Mouse (Mus musculus) heart, embryonic 13.5 days (tissue): ENCODE measurements at regions not wholly inside any gene's neighbourhood (a gene's known extent, or its start where the extent isn't known, plus 50 kb on each side); places are given as distances from the start of the nearest gene placed in this dataset.

Experiments
- ATAC-seq: fragments of 200-750 bp; cut with Nextera tagmentation; 2 replicates; pipeline ENCODE4 v1.8.0; 2017; ENCODE audit warnings: moderate TSS enrichment; ENCODE audit not compliant: insufficient number of reproducible peaks, low FRiP score, low TSS enrichment; ENCODE audit errors: extremely low read depth
- H3K27ac ChIP-seq: fragments of 300-500 bp; sonication (generic); replicated peaks from 2 replicates; pipeline ENCODE4 v1.5.1; 2015; ENCODE audit warnings: moderate library complexity, mild to moderate bottlenecking, inconsistent platforms
- H3K27me3 ChIP-seq: fragments of 300-500 bp; sonication (generic); replicated peaks from 2 replicates; pipeline ENCODE4 v1.6.1; 2015; ENCODE audit warnings: mild to moderate bottlenecking, inconsistent platforms
- H3K36me3 ChIP-seq: fragments of 300-500 bp; sonication (generic); 2 replicates; pipeline ENCODE4 v1.6.1; 2015; ENCODE audit warnings: mild to moderate bottlenecking, inconsistent platforms
- H3K4me1 ChIP-seq: fragments of 300-500 bp; sonication (generic); 2 replicates; pipeline ENCODE4 v1.6.1; 2015; ENCODE audit warnings: inconsistent platforms
- H3K4me2 ChIP-seq: fragments of 300-500 bp; sonication (generic); 2 replicates; pipeline ENCODE4 v1.6.1; 2015; ENCODE audit warnings: inconsistent platforms, mild to moderate bottlenecking, moderate library complexity
- H3K4me3 ChIP-seq: fragments of 300-500 bp; sonication (generic); 2 replicates; pipeline ENCODE4 v1.5.1; 2015; ENCODE audit warnings: moderate library complexity, mild to moderate bottlenecking, inconsistent platforms
- H3K9ac ChIP-seq: fragments of 300-500 bp; sonication (generic); 2 replicates; pipeline ENCODE4 v1.6.1; 2015; ENCODE audit warnings: inconsistent platforms, mild to moderate bottlenecking, moderate library complexity
- H3K9me3 ChIP-seq: fragments of 300-500 bp; sonication (generic); 2 replicates; pipeline ENCODE4 v1.6.1; 2016; ENCODE audit warnings: inconsistent platforms
- WGBS: fragments of 180-500 bp; shearing (Covaris S2); methylation state at CpG from one replicate; pipeline ENCODE4 v1.1.7; 2015; ENCODE audit warnings: mixed read lengths; 5-methylcytosine and 5-hydroxymethylcytosine counted together

DNA sequence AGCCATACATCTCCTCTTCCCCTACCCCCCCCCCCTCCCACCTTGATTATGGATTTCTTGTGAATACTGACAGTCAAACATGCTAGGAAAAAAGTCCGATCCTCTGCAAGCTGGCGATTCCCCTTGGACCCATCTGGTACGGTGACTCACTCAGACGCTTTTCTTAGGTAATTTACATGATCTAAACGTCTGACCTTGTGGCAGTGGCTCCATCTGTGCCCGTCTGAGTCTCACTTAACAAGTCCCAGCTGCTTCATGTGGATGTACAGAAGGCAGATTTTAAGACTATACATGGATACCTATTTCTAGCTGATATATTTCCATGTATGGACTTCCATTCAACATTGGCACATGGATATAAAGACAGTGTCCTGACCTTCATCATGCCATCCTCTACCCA, 481.0 kb downstream of the Lipi start:
- Histone ChIP-seq H3K27me3 (no peaks in the 10 kb centered on the region), H3K9me3 (no peaks in the 10 kb centered on the region), H3K9ac (no peak overlapping the region), H3K27ac (no peak overlapping the region), H3K4me3 (no peak overlapping the region), H3K4me2 (no peak overlapping the region), H3K4me1 (no peaks in the 10 kb centered on the region), H3K36me3 (no peaks in the 10 kb centered on the region)
- ATAC-seq = no peak
- WGBS = 54% methylated on average over 6 of the region's 6 CpGs

GRCm38 (mm10) chr16:75093163-75093562, 492.7 kb downstream of the Lipi start:
- no peaks in the 10 kb centered on the region for H3K27me3 ChIP-seq
- 0 out of 2 replicates have a peak, but pooled peaks cover 7% of the 10 kb centered on the region for H3K4me1 ChIP-seq
- H3K4me2 ChIP-seq = peak overlapping the region; percentile 70
- no peak for ATAC-seq
- H3K27ac ChIP-seq = no peak overlapping the region
- H3K9ac ChIP-seq = no peak overlapping the region
- H3K9me3 ChIP-seq = no peaks in the 10 kb centered on the region
- no peaks in the 10 kb centered on the region for H3K36me3 ChIP-seq
- 43% methylated on average over 6 of the region's 6 CpGs for WGBS
- peak overlapping the region; percentile 47 for H3K4me3 ChIP-seq

DNA sequence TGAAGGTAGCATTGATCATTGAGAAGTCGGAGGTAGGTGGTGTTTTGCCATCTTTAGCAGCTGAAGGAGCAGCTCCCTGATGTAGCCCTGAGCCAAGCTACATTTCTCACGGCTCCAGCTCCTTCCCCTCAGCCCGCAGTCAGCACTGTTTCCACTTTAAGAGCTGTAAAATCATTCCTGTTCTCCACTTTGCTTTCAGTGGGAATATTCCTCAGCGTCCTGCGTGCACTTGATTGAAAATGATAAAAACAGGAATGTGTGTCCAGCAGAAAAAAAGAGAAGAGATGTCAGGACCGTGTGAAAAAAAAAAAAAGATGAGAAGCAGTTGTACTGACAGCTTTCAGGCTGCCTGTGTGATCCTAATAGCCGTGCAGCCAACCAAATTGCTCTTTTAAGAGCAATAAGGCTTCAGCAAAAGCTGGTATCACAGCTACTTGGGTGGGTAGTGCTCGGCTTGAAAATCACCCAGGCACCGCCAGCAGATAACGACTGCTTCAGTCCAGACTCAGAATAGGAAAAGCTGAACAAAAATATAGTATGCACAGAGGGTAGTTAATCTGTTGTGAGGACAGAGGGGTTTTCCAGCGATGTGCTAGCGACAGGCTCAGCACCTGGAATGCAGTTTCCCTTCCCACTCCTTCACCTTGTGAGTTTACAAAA, 493.3 kb downstream of the Lipi start:
- Histone ChIP-seq H3K9me3 (no peaks in the 10 kb centered on the region), H3K9ac (peak overlapping the region; percentile 44; the same call in 1 of the 2 replicates), H3K4me2 (peak overlapping the region; percentile 70), H3K4me3 (peak overlapping the region; percentile 47), H3K36me3 (no peaks in the 10 kb centered on the region), H3K4me1 (0 out of 2 replicates have a peak, but pooled peaks cover 7% of the 10 kb centered on the region), H3K27ac (no peak overlapping the region), H3K27me3 (no peaks in the 10 kb centered on the region)
- ATAC-seq = no peak
- WGBS = 15% methylated on average over 12 of the region's 12 CpGs

DNA sequence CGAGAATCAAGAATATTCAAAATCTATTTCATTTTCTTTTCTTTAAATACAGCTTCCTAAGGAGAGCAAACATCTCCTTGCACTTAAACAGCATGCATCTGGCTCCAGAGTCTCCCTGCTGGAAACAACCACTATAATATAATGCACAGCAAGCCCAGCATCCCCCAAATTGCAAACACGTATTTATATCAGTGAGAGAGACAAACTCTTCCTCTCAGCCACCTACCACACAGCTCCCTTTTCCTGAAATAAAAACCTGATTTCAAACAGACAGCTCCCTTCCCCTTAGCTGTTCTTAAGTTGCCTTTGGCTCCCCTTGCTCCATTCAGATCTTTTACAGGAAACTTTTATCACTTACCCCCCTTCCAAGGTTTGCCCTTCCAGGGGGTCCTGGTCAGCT, 493.9 kb downstream of the Lipi start:
- ATAC-seq = no peak
- no peak overlapping the region for H3K27ac ChIP-seq
- 0 out of 2 replicates have a peak, but pooled peaks cover 7% of the 10 kb centered on the region for H3K4me1 ChIP-seq
- no peaks in the 10 kb centered on the region for H3K9me3 ChIP-seq
- H3K4me3 ChIP-seq = peak overlapping the region; percentile 47; the same call in 1 of the 2 replicates
- H3K4me2 ChIP-seq = peak overlapping the region; percentile 70
- H3K27me3 ChIP-seq = no peaks in the 10 kb centered on the region
- no peak overlapping the region for H3K9ac ChIP-seq
- no peaks in the 10 kb centered on the region for H3K36me3 ChIP-seq
- WGBS = 44% methylated on average over 2 of the region's 2 CpGs

GRCm38 (mm10) chr16:75089383-75090035, 496.4 kb downstream of the Lipi start:
- H3K36me3 ChIP-seq = no peaks in the 10 kb centered on the region
- no peaks in the 10 kb centered on the region for H3K27me3 ChIP-seq
- H3K4me3 ChIP-seq = no peak overlapping the region
- 65% methylated on average over 6 of the region's 6 CpGs for WGBS
- no peak overlapping the region for H3K27ac ChIP-seq
- no peaks in the 10 kb centered on the region for H3K9me3 ChIP-seq
- ATAC-seq = no peak
- no peak overlapping the region for H3K9ac ChIP-seq
- H3K4me1 ChIP-seq = 0 out of 2 replicates have a peak, but pooled peaks cover 7% of the 10 kb centered on the region
- no peak overlapping the region for H3K4me2 ChIP-seq

DNA sequence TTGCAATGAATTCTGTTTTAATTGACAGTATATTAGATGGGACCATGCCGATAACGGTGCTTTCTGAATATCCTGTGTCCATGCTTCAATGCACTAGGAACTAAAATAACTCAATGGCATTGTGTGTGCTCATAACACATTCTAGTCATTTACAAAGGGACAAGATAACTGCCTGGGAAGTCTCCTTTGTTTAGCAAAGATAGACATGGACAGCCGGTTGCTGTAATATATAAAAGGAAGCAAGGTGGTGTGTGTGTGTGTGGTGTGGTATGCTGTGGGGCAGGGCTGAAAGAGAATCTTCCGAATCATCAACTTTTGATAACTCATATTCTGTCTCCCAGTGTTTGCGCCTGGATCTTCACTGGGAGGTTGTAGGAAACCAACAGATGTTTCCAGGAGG, 497.2 kb downstream of the Lipi start:
- Histone ChIP-seq H3K36me3 (no peaks in the 10 kb centered on the region), H3K27me3 (no peaks in the 10 kb centered on the region), H3K4me3 (no peak overlapping the region), H3K9ac (no peak overlapping the region), H3K9me3 (no peaks in the 10 kb centered on the region), H3K4me2 (no peak overlapping the region), H3K4me1 (0 out of 2 replicates have a peak, but pooled peaks cover 7% of the 10 kb centered on the region), H3K27ac (no peak overlapping the region)
- no peak for ATAC-seq
- 74% methylated on average over 5 of the region's 5 CpGs for WGBS

- H3K27me3 ChIP-seq = no peaks in the 10 kb centered on the region
- H3K27ac ChIP-seq = no peak overlapping the region
- H3K4me2 ChIP-seq = no peak overlapping the region
- no peak overlapping the region for H3K9ac ChIP-seq
- no peaks in the 10 kb centered on the region for H3K9me3 ChIP-seq
- no peaks in the 10 kb centered on the region for H3K4me1 ChIP-seq
- H3K4me3 ChIP-seq = no peak overlapping the region
- ATAC-seq = no peak
- no peaks in the 10 kb centered on the region for H3K36me3 ChIP-seq
- 68% methylated on average over 5 of the region's 5 CpGs for whole genome bisulfite sequencing
Measured at GRCm38 (mm10) chr16:75065281-75065680, 520.6 kb downstream of the Lipi start.

DNA sequence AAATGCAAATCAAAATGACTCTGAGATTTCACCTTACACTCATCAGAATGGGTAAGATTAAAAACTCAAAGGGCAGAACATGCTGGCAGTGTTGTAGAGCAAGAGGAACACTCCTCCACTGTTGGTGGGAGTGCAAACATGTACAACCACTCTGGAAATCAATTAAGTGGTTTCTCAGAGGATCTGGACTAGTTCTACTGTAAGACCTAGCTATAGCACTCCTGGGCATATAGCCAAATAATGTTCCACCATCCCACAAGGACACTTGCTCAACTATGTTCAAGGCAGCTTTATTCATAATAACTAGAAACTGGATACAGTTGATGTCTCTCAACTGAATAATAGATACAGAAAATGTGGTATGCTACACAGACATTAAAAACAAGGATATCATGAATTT, 532.9 kb downstream of the Lipi start:
- no peak overlapping the region for H3K27ac ChIP-seq
- H3K9ac ChIP-seq = no peak overlapping the region
- H3K9me3 ChIP-seq = no peaks in the 10 kb centered on the region
- no peak for ATAC-seq
- no peaks in the 10 kb centered on the region for H3K27me3 ChIP-seq
- H3K4me3 ChIP-seq = no peak overlapping the region
- H3K36me3 ChIP-seq = no peaks in the 10 kb centered on the region
- H3K4me1 ChIP-seq = no peaks in the 10 kb centered on the region
- no peak overlapping the region for H3K4me2 ChIP-seq

DNA sequence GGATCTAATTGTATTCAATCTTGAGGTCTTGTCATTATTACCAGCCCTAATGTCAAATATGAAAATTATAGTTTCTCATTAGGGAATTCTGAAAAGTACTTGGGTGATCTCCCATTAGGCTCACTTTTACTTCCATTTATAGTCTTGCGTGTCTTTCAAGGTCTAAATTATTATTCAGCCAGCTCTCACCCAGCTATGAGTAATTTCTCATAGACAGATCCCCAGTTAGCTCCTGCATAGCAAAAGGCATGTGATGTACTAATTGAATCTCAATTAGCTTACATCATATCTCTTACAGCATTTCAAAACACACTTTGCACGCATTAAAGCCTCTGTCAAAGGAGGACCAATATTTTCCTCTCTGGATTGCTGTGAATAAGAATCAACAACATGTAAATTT, 539.9 kb downstream of the Lipi start:
- Histone ChIP-seq H3K9ac (no peak overlapping the region), H3K4me1 (no peaks in the 10 kb centered on the region), H3K27me3 (no peaks in the 10 kb centered on the region), H3K4me2 (no peak overlapping the region), H3K36me3 (no peaks in the 10 kb centered on the region), H3K4me3 (no peak overlapping the region), H3K9me3 (no peaks in the 10 kb centered on the region), H3K27ac (no peak overlapping the region)
- no peak for ATAC-seq
- WGBS = 82% methylated on average over 2 of the region's 2 CpGs
